Mouse (Mus musculus): ENCODE data around the gene Ctu2. TPM values are rescaled to one million over a fixed set of nuclear protein-coding genes. Genes with fewer than 3 reads are reported as not detected.

Gene Ctu2
- polyA plus RNA-seq, 1 experiment = 28.6 TPM

GRCm38 (mm10) chr8:122526084-122526483 lies 50.1 kb downstream of the Ctu2 start:
- TF ChIP-seq CTCF (IDR thresholded peaks at IDR 0.05; ENCODE audit: insufficient read depth, low read length) (no peak), POLR2A (IDR thresholded peaks at IDR 0.05; ENCODE audit: borderline replicate concordance, extremely low read depth, low read depth, low read length) (no peak)
- peaks cover 45% of the 10 kb centered on the region for H3K4me1 ChIP-seq (ENCODE audit: control insufficient read depth, insufficient read depth, low read length)
- no peak for DNase-seq
- H3K4me3 ChIP-seq (replicated peaks; ENCODE audit: extremely low read depth, low read depth, low read length) = no peak overlapping the region
- 27% methylated on average over 3 of the region's 3 CpGs for WGBS

- H3K4me1 ChIP-seq (ENCODE audit: control insufficient read depth, insufficient read depth, low read length) = peaks cover 51% of the 10 kb centered on the region
- TF ChIP-seq CTCF (IDR thresholded peaks at IDR 0.05; ENCODE audit: insufficient read depth, low read length) (no peak), POLR2A (IDR thresholded peaks at IDR 0.05; ENCODE audit: borderline replicate concordance, extremely low read depth, low read depth, low read length) (no peak)
- peak; percentile 63 for DNase-seq
- WGBS = 29% methylated on average over 7 of the region's 7 CpGs
- H3K4me3 ChIP-seq (replicated peaks; ENCODE audit: extremely low read depth, low read depth, low read length) = no peak overlapping the region
Measured at GRCm38 (mm10) chr8:122526526-122527170, 50.7 kb downstream of the Ctu2 start.

GRCm38 (mm10) chr8:122527937-122528336 lies 52.0 kb downstream of the Ctu2 start:
- DNase-seq = no peak
- no peak for TF ChIP-seq CTCF (IDR thresholded peaks at IDR 0.05; ENCODE audit: insufficient read depth, low read length)
- no peak for TF ChIP-seq POLR2A (IDR thresholded peaks at IDR 0.05; ENCODE audit: borderline replicate concordance, extremely low read depth, low read depth, low read length)
- Histone ChIP-seq H3K4me1 (ENCODE audit: control insufficient read depth, insufficient read depth, low read length) (peaks cover 52% of the 10 kb centered on the region), H3K4me3 (replicated peaks; ENCODE audit: extremely low read depth, low read depth, low read length) (no peak overlapping the region)
- WGBS = 70% methylated on average over 3 of the region's 3 CpGs

DNA sequence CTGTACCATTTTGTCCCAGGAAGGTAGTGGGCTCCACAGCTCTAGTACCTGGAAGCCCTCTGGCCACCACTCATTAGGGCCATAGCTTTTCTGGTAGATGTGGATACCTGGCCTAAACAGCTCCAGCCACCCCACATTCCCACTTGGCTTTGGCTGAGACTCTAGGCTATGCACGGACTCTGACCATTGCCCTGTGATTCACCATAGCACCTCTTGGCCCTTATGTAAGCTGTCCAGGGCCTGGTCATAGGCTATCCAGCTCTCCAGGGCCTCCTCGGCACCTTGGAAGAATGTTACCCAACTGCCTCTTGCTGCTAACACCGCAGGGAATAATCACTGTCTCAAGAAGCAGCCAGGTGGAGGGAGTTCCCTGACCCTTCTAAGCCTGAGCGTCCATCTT lies 53.2 kb downstream of the Ctu2 start:
- Histone ChIP-seq H3K4me3 (replicated peaks; ENCODE audit: extremely low read depth, low read depth, low read length) (no peak overlapping the region), H3K4me1 (ENCODE audit: control insufficient read depth, insufficient read depth, low read length) (peaks cover 42% of the 10 kb centered on the region)
- 70% methylated on average over 4 of the region's 4 CpGs for WGBS
- TF ChIP-seq POLR2A (IDR thresholded peaks at IDR 0.05; ENCODE audit: borderline replicate concordance, extremely low read depth, low read depth, low read length) = no peak
- TF ChIP-seq CTCF (IDR thresholded peaks at IDR 0.05; ENCODE audit: insufficient read depth, low read length) = no peak
- no peak for DNase-seq

GRCm38 (mm10) chr8:122531312-122531711 lies 55.4 kb downstream of the Ctu2 start:
- H3K4me1 ChIP-seq (ENCODE audit: control insufficient read depth, insufficient read depth, low read length) = peaks cover 22% of the 10 kb centered on the region
- WGBS = 42% methylated on average over 8 of the region's 8 CpGs
- TF ChIP-seq POLR2A (IDR thresholded peaks at IDR 0.05; ENCODE audit: borderline replicate concordance, extremely low read depth, low read depth, low read length) (no peak), CTCF (IDR thresholded peaks at IDR 0.05; ENCODE audit: insufficient read depth, low read length) (no peak)
- H3K4me3 ChIP-seq (replicated peaks; ENCODE audit: extremely low read depth, low read depth, low read length) = no peak overlapping the region
- no peak for DNase-seq

Other genes starting within 250 kb of the Ctu2 start
- gene Zfpm1, start 194.0 kb upstream of the Ctu2 start, polyA plus RNA-seq (2012; rRNA removed) = 32.0 and 38.4 TPM in 2 replicates
- not detected in 2 replicates for gene Trhr2, start 115.4 kb upstream of the Ctu2 start, polyA plus RNA-seq (2012; rRNA removed)
- 26.8 and 29.1 TPM in 2 replicates for gene Zc3h18, start 99.5 kb upstream of the Ctu2 start, polyA plus RNA-seq (2012; rRNA removed)
- 0.18 and 0.62 TPM in 2 replicates for gene Il17c, start 54.1 kb upstream of the Ctu2 start, polyA plus RNA-seq (2012; rRNA removed)
- 294 and 407 TPM in 2 replicates for gene Cyba, start 43.2 kb upstream of the Ctu2 start, polyA plus RNA-seq (2012; rRNA removed)
- 27.4 and 31.9 TPM in 2 replicates for gene Mvd, start 32.7 kb upstream of the Ctu2 start, polyA plus RNA-seq (2012; rRNA removed)
- 1.4 and 1.5 TPM in 2 replicates for gene Snai3, start 15.4 kb upstream of the Ctu2 start, polyA plus RNA-seq (2012; rRNA removed)
- gene Rnf166, start 79 bp upstream of the Ctu2 start, polyA plus RNA-seq (2012; rRNA removed) = 83.8 and 93.2 TPM in 2 replicates
- gene Piezo1, start 75.2 kb downstream of the Ctu2 start, polyA plus RNA-seq (2012; rRNA removed) = 192 and 213 TPM in 2 replicates
- gene Cdt1, start 91.9 kb downstream of the Ctu2 start, polyA plus RNA-seq (2012; rRNA removed) = 11.7 and 12.2 TPM in 2 replicates
- gene Aprt, start 100.8 kb downstream of the Ctu2 start, polyA plus RNA-seq (2012; rRNA removed) = 108 and 109 TPM in 2 replicates
- gene Galns, start 135.3 kb downstream of the Ctu2 start, polyA plus RNA-seq (2012; rRNA removed) = 13.8 and 14.9 TPM in 2 replicates
- gene Trappc2l, start 135.5 kb downstream of the Ctu2 start, polyA plus RNA-seq (2012; rRNA removed) = 122 and 162 TPM in 2 replicates
- gene Pabpn1l, start 146.6 kb downstream of the Ctu2 start, polyA plus RNA-seq (2012; rRNA removed) = not detected in 2 replicates
- 40.0 and 45.7 TPM in 2 replicates for gene Cbfa2t3, start 223.0 kb downstream of the Ctu2 start, polyA plus RNA-seq (2012; rRNA removed)